Mouse (Mus musculus): ENCODE data around the gene Exosc5.

Gene Exosc5

GRCm38 (mm10) chr7:25636373-25636772, 22.6 kb upstream of the Exosc5 start:
- DNase-seq (ENCODE audit: low spot score in 2 of 2) = peak; percentile 68 to 78

GRCm38 (mm10) chr7:25637099-25637498, 21.9 kb upstream of the Exosc5 start:
- DNase-seq (ENCODE audit: low spot score in 2 of 2) = no peak

DNA sequence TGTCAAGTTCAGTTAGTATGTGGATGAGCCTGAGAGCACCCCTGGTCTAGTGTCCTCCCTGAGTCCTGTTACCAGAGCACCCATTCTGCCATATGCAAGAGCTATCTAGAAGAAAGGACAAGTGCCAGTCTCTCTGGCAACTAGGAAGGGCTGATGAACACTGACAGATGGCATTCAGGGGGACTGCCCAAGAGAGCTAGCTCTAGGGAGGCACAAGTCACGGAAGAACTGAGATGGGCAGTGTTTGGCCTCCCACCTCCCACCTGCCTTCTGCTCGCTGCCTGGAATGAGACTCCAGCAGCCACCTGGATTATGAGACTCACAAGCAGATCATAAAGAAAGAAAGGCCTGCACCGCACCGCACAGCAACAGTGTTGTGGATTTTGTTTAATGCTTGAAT, 19.2 kb upstream of the Exosc5 start:
- no peak for DNase-seq (ENCODE audit: low spot score in 2 of 2)

DNA sequence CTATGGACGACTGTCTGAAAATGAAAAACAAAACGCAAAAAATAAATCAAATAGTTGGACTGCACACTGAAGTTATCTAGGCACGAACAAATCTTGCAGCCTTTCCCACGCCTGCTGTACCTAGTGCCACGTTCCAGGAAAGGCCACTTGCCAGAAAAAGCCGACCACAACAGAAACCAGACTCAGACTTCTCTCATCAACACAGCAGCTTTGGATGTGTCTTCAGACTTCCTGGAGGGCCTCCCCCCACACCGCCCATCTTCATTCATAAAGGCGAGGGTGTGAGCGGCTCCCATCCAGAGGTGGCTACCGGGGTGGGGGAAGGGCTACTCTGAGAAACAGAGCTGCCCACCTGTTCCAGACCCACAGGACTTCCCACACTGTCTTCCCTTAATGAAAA, 14.8 kb upstream of the Exosc5 start:
- no peak for DNase-seq (ENCODE audit: low spot score in 2 of 2)

DNA sequence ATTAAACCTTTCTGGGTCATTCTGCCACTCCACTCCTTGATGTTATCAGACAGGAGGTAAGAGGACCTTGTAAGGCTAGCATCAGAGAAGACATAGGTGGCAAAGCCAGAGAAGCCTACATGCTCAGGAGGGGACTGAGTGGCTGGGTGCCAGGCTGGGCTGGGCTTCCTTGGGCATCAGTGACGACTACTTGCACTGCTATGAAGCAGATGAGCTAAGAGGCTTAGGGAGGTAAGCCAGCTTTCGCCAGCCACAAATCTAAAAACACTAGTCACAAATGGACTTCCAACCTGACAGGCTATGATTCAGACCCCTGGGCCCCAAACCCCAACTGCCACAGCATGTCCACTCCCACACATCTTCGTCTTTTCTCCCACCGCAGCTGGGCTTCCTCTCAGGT, 14.3 kb upstream of the Exosc5 start:
- DNase-seq (ENCODE audit: low spot score in 2 of 2) = no peak

- no peak for DNase-seq (ENCODE audit: low spot score in 2 of 2)
These were observed 13.9 kb upstream of the Exosc5 start for GRCm38 (mm10) chr7:25645074-25645473.

- DNase-seq (ENCODE audit: low spot score in 2 of 2) = peak in 1 of 2 experiments; percentile 58
These were observed 11.3 kb upstream of the Exosc5 start for GRCm38 (mm10) chr7:25647574-25648123.

DNA sequence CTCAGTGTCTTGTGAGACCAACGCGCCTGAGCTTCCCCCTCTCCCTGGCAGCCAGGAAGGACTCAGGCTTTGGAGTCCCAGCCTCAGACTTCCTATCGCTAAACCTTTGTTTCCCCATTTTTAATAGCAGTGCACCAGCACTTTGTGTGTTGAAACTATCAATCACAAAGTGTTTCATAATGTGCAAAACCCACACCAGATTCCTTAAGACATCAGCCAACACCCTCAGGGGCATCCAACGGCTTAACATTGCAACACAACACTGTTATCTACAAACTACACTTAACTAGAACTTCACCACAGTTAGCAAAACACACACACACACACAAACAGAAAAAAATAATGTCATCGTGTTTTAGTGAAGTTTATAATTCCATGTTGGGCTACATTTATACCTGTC, 9.1 kb upstream of the Exosc5 start:
- no peak for DNase-seq (ENCODE audit: low spot score in 2 of 2)

DNA sequence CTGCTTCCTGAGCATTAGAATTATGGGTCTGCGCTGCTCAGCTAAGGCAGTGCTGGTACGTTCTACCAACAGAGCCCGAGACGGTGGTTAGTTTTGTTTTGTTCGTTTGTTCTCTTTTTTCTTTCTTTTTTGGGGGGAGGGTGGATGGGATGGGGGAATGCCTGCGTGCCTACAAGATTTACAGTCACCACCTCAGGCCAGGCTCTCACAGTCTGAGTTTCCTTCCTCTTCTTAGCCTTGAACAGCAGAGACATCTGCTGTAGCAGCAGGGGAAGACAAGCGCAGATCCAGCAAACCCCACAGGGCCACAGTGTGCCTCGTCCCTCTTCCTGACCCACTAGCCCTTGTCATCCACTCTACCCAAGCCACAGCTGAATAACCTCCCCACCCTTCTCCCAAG, 7.7 kb upstream of the Exosc5 start:
- peak; percentile 51 to 74 for DNase-seq (ENCODE audit: low spot score in 2 of 2)

GRCm38 (mm10) chr7:25652244-25652759, 6.7 kb upstream of the Exosc5 start:
- peak in 1 of 2 experiments; percentile 61 for DNase-seq (ENCODE audit: low spot score in 2 of 2)

- no peak for DNase-seq (ENCODE audit: low spot score in 2 of 2)
These were observed 3.1 kb upstream of the Exosc5 start for GRCm38 (mm10) chr7:25655601-25656428.

DNA sequence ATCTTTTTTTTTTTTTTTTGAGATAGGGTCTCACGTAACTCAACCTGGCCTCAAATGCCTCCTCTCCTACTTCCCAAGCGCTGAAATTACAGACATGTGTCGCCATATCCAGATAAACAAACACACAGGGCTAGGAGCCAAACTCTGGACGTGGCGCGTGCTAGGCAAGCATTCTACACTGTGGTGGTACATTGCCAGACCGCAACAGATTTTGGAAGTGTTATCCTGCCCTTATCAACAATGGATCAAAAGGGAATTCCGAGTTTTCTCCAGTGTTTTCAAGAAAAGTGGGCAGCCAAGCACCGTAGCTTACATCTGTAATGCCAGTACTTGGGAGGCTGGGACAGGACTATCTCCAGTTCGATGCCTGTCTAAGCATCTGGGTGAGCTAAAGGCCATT, 1.2 kb upstream of the Exosc5 start:
- no peak for DNase-seq (ENCODE audit: low spot score in 2 of 2)

GRCm38 (mm10) chr7:25666381-25666780, 7.4 kb downstream of the Exosc5 start:
- DNase-seq (ENCODE audit: low spot score in 2 of 2) = no peak

DNA sequence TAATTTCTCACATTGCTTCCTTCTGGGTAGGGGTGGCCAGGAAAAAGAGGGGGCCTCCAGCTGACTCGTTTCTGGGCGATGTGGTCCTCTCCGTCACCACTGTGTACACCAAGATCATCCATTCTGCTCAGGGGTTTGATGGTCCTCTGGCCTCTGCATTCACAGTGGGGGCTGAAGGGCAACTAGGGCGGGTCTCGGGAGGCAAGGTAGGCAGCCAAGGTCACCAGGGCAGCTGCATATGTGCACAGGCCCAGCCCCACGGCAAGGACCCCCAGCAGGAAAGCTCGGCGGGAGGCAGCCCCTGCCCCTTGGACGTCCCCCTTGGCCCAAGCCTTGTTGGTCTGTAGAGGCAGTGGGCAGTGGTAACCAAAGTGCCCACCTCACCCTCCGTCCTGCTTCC, 10.2 kb downstream of the Exosc5 start:
- no peak for DNase-seq (ENCODE audit: low spot score in 2 of 2)

DNA sequence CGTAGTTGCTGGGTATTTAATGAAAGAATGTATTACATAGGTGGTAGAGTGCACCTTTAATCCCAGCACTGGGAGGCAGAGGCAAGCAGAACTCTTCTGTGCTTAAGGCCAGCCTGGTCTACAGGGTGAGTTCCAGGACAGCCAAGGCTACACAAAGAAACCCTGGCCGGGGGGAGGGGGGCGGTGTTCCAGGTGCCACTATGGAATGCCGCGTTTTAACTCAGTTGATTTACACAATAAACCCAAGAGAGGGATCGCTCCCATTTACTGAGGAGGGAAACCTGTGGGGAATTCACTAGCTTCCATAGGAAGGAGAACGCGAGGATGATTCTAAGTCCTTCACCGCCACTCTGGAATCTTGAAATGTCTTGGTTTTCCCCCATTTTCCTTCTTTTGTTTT, 10.7 kb downstream of the Exosc5 start:
- DNase-seq (ENCODE audit: low spot score in 2 of 2) = no peak

DNA sequence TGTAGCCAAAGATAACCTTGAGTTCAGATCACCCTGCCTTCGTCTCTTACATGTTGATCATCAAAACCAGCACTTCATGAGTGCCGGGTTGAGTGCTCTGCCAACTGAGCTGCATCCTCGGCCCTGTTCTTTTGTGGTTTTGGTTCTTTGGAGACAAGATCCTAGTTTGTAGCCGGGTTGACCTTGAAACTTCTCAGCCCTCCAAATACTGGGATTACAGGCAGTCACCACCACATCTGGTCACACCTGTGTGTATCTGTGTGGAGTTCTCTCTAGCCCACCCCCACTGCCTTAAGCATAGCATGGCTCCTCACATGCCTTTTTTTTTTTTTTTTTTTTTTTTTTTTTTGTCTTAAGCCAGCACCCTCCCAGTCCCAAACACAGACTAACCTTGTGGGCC, 11.1 kb downstream of the Exosc5 start:
- DNase-seq (ENCODE audit: low spot score in 2 of 2) = no peak

- DNase-seq (ENCODE audit: low spot score in 2 of 2) = no peak
These were observed 12.7 kb downstream of the Exosc5 start for GRCm38 (mm10) chr7:25671686-25672085.

- no peak for DNase-seq (ENCODE audit: low spot score in 2 of 2)
These were observed 13.5 kb downstream of the Exosc5 start for GRCm38 (mm10) chr7:25672442-25672841.

DNA sequence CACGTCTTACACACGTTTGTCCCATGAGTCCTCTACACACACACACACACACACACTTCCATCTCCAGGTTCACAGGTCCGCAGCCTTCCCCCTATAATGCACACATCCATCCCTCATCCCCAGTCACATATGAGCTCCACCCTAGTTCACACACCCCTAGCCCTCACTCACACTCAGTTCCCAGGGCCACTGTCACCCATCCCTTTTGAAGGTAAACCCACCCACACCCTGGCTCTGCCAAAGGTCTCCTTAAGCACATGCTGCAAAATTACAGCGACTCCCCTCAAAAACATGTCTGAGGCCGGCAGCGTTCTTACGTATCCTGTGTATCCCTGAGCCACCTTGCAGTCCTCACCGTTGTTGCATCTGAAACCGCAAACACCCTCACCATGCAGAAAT, 15.3 kb downstream of the Exosc5 start:
- no peak for DNase-seq (ENCODE audit: low spot score in 2 of 2)

- no peak for DNase-seq (ENCODE audit: low spot score in 2 of 2)
These were observed 15.8 kb downstream of the Exosc5 start, which contains the start of gene Tmem91 for GRCm38 (mm10) chr7:25674719-25675300. Tmem91 (minus strand) TSS chr7:25675166.

- no peak for DNase-seq (ENCODE audit: low spot score in 2 of 2)
These were observed 16.4 kb downstream of the Exosc5 start for GRCm38 (mm10) chr7:25675405-25675804.

DNA sequence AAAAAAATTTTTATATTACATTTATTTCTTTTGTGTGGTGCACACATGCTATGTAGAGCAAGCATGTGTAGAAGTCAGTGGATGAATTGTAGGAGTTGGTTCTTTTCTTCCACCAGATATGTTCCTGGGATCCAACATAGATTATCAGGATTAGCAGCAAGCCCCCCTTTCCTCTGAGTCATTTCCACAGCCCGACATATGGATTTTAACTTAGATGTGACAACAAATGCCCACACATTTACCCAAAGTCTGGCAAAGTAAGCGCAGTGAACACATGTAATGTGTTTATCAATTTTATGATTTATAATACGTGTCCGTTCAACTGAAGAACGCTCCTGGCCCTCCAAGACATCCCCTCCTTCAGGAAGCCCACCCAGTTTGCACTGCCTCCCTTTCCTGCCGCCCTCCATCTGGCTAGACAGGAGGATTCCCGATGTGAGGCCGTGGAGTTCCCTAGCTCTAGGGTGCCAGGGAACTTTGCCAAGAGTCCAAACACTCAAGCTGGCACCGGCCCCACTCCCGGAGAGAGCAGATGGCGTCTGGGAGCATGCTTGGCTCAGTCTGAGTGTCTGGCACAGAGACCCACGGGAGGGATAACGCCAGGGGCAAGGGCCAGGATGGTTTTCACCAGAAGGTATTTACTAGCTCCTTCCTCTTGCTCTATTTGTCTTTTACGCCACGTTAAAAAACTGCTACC, 17.3 kb downstream of the Exosc5 start:
- DNase-seq (ENCODE audit: low spot score in 2 of 2) = no peak

Data from spleen, postnatal 4 days (tissue).